Mouse (Mus musculus) sigmoid colon, adult 10 weeks (tissue): ENCODE data around the gene Abhd15. TPM values are rescaled to one million over a fixed set of nuclear protein-coding genes. Genes with fewer than 3 reads are reported as not detected.

ENCODE experiments used
- polyA plus RNA-seq: library from polyadenylated mRNA; stranded (reverse); fragments of 350-450 nt; fragmentation: Illumina TruSeq; extraction: RNeasy Lipid Tissue Mini Kit (QIAGEN cat#74804); gene quantifications from one replicate; pipeline ENCODE4 v1.2.3, GENCODE M21; 2014; ENCODE audit warnings: low read depth, low replicate concordance

Gene Abhd15
- polyA plus RNA-seq = 0.35 TPM

GRCm38 (mm10) chr11:77514832-77515636 is at the start of gene Abhd15:
Abhd15 (plus strand) TSS chr11:77515121.

GRCm38 (mm10) chr11:77489591-77490235 is 25.2 kb upstream of the Abhd15 start, which contains the start of gene Ankrd13b:
Ankrd13b (minus strand) TSS chr11:77489678.

GRCm38 (mm10) chr11:77493512-77494343 is 21.2 kb upstream of the Abhd15 start, which contains the start of gene Git1:
Git1 (plus strand) TSS chr11:77493562.

GRCm38 (mm10) chr11:77515637-77516552 is 974 bp downstream of the Abhd15 start, which contains the start of gene Trp53i13:
Trp53i13 (minus strand) TSS chr11:77515980.

GRCm38 (mm10) chr11:77519043-77519442 is 4.1 kb downstream of the Abhd15 start, which contains the start of gene Gm10392:
Gm10392 (minus strand) TSS chr11:77519198.

Other genes with a start within 250 kb of the Abhd15 start
- gene Coro6, start 52.7 kb upstream of the Abhd15 start, polyA plus RNA-seq = 0.25 TPM
- gene Ankrd13b, start 25.4 kb upstream of the Abhd15 start, polyA plus RNA-seq = 0.25 TPM
- gene Git1, start 21.6 kb upstream of the Abhd15 start, polyA plus RNA-seq = 1.2 TPM
- gene Trp53i13, start 859 bp downstream of the Abhd15 start, polyA plus RNA-seq = not detected
- not detected for gene Gm10392, start 4.1 kb downstream of the Abhd15 start, polyA plus RNA-seq
- 80.8 TPM for gene Taok1, start 92.7 kb downstream of the Abhd15 start, polyA plus RNA-seq
- 104 TPM for gene Nufip2, start 171.0 kb downstream of the Abhd15 start, polyA plus RNA-seq
- not detected for gene Cryba1, start 210.2 kb downstream of the Abhd15 start, polyA plus RNA-seq
- gene Myo18a, start 248.1 kb downstream of the Abhd15 start, polyA plus RNA-seq = 85.4 TPM